Mouse (Mus musculus): ENCODE measurements at regions not wholly inside any gene's neighbourhood (a gene's known extent, or its start where the extent isn't known, plus 50 kb on each side); places are given as distances from the start of the nearest gene placed in this dataset.

- no peak for TF ChIP-seq CTCF (IDR thresholded peaks at IDR 0.05; ENCODE audit: low read depth)
- Histone ChIP-seq H3K9me3 (ENCODE audit: control insufficient read depth) (no peaks in the 10 kb centered on the region), H3K36me3 (ENCODE audit: control insufficient read depth, insufficient read depth) (no peaks in the 10 kb centered on the region), H3K27me3 (replicated peaks; ENCODE audit: control insufficient read depth, insufficient read depth, low read length) (peaks cover 4% of the 10 kb centered on the region; the same call in 1 of the 2 replicates), H3K4me1 (replicated peaks; ENCODE audit: control insufficient read depth, insufficient read depth, low read length) (no peaks in the 10 kb centered on the region), H3K9ac (ENCODE audit: low read depth, low read length) (no peak overlapping the region), H3K27ac (ENCODE audit: low read depth, low read length) (no peak overlapping the region), H3K4me3 (ENCODE audit: low read depth, low read length) (no peak overlapping the region), H3K4me2 (replicated peaks; ENCODE audit: low read depth) (no peak overlapping the region)
- no peak for ATAC-seq
- 63% methylated on average over 2 of the region's 2 CpGs for WGBS
Measured at GRCm38 (mm10) chr1:193522007-193522406, 151.9 kb upstream of the Camk1g start.

GRCm38 (mm10) chr1:193518840-193519239 lies 148.7 kb upstream of the Camk1g start:
- ATAC-seq: no peak
- no peaks in the 10 kb centered on the region for H3K27me3 ChIP-seq (replicated peaks; ENCODE audit: control insufficient read depth, insufficient read depth, low read length)
- H3K9me3 ChIP-seq (ENCODE audit: control insufficient read depth): no peaks in the 10 kb centered on the region
- no peak for TF ChIP-seq CTCF (IDR thresholded peaks at IDR 0.05; ENCODE audit: low read depth)
- H3K4me1 ChIP-seq (replicated peaks; ENCODE audit: control insufficient read depth, insufficient read depth, low read length): 0 out of 2 replicates have a peak, but pooled peaks cover 1% of the 10 kb centered on the region
- H3K27ac ChIP-seq (ENCODE audit: low read depth, low read length): no peak overlapping the region
- H3K4me2 ChIP-seq (replicated peaks; ENCODE audit: low read depth): no peak overlapping the region
- no peaks in the 10 kb centered on the region for H3K36me3 ChIP-seq (ENCODE audit: control insufficient read depth, insufficient read depth)
- no peak overlapping the region for H3K9ac ChIP-seq (ENCODE audit: low read depth, low read length)
- 76% methylated on average over 1 of the region's 1 CpGs for WGBS
- H3K4me3 ChIP-seq (ENCODE audit: low read depth, low read length): no peak overlapping the region

GRCm38 (mm10) chr1:193517968-193518367 lies 147.9 kb upstream of the Camk1g start:
- Histone ChIP-seq H3K27me3 (replicated peaks; ENCODE audit: control insufficient read depth, insufficient read depth, low read length) (no peaks in the 10 kb centered on the region), H3K4me3 (ENCODE audit: low read depth, low read length) (no peak overlapping the region), H3K4me1 (replicated peaks; ENCODE audit: control insufficient read depth, insufficient read depth, low read length) (0 out of 2 replicates have a peak, but pooled peaks cover 4% of the 10 kb centered on the region), H3K9ac (ENCODE audit: low read depth, low read length) (no peak overlapping the region), H3K36me3 (ENCODE audit: control insufficient read depth, insufficient read depth) (no peaks in the 10 kb centered on the region), H3K27ac (ENCODE audit: low read depth, low read length) (no peak overlapping the region), H3K9me3 (ENCODE audit: control insufficient read depth) (no peaks in the 10 kb centered on the region), H3K4me2 (replicated peaks; ENCODE audit: low read depth) (no peak overlapping the region)
- 63% methylated on average over 4 of the region's 4 CpGs for WGBS
- ATAC-seq: no peak
- no peak for TF ChIP-seq CTCF (IDR thresholded peaks at IDR 0.05; ENCODE audit: low read depth)

GRCm38 (mm10) chr1:193517293-193517692 lies 147.2 kb upstream of the Camk1g start:
- H3K36me3 ChIP-seq (ENCODE audit: control insufficient read depth, insufficient read depth): no peaks in the 10 kb centered on the region
- no peak overlapping the region for H3K4me3 ChIP-seq (ENCODE audit: low read depth, low read length)
- H3K9me3 ChIP-seq (ENCODE audit: control insufficient read depth): no peaks in the 10 kb centered on the region
- no peak for TF ChIP-seq CTCF (IDR thresholded peaks at IDR 0.05; ENCODE audit: low read depth)
- no peaks in the 10 kb centered on the region for H3K27me3 ChIP-seq (replicated peaks; ENCODE audit: control insufficient read depth, insufficient read depth, low read length)
- H3K9ac ChIP-seq (ENCODE audit: low read depth, low read length): no peak overlapping the region
- no peak overlapping the region for H3K27ac ChIP-seq (ENCODE audit: low read depth, low read length)
- 0 out of 2 replicates have a peak, but pooled peaks cover 4% of the 10 kb centered on the region for H3K4me1 ChIP-seq (replicated peaks; ENCODE audit: control insufficient read depth, insufficient read depth, low read length)
- no peak overlapping the region for H3K4me2 ChIP-seq (replicated peaks; ENCODE audit: low read depth)
- WGBS: 43% methylated on average over 2 of the region's 2 CpGs
- ATAC-seq: no peak

- H3K4me3 ChIP-seq (ENCODE audit: low read depth, low read length): no peak overlapping the region
Measured at GRCm38 (mm10) chr1:193516395-193516794, 146.3 kb upstream of the Camk1g start.

GRCm38 (mm10) chr1:193513929-193514710 lies 144.0 kb upstream of the Camk1g start:
- Histone ChIP-seq H3K4me1 (replicated peaks; ENCODE audit: control insufficient read depth, insufficient read depth, low read length) (peaks cover 7% of the 10 kb centered on the region; the same call in 1 of the 2 replicates), H3K4me3 (ENCODE audit: low read depth, low read length) (no peak overlapping the region), H3K27ac (ENCODE audit: low read depth, low read length) (no peak overlapping the region; the same call in 1 of the 2 replicates), H3K9me3 (ENCODE audit: control insufficient read depth) (no peaks in the 10 kb centered on the region), H3K9ac (ENCODE audit: low read depth, low read length) (no peak overlapping the region), H3K36me3 (ENCODE audit: control insufficient read depth, insufficient read depth) (no peaks in the 10 kb centered on the region), H3K4me2 (replicated peaks; ENCODE audit: low read depth) (no peak overlapping the region), H3K27me3 (replicated peaks; ENCODE audit: control insufficient read depth, insufficient read depth, low read length) (no peaks in the 10 kb centered on the region)
- ATAC-seq: peak; percentile 30; the same call in 1 of the 2 replicates
- TF ChIP-seq CTCF (IDR thresholded peaks at IDR 0.05; ENCODE audit: low read depth): peak; percentile 56
- 20% methylated on average over 9 of the region's 9 CpGs for WGBS

More at GRCm38 (mm10) chr1:193516395-193516794, 146.3 kb upstream of the Camk1g start:
- no peak for TF ChIP-seq CTCF (IDR thresholded peaks at IDR 0.05; ENCODE audit: low read depth)
- 67% methylated on average over 3 of the region's 3 CpGs for WGBS
- Histone ChIP-seq H3K4me1 (replicated peaks; ENCODE audit: control insufficient read depth, insufficient read depth, low read length) (peaks cover 4% of the 10 kb centered on the region; the same call in 1 of the 2 replicates), H3K27me3 (replicated peaks; ENCODE audit: control insufficient read depth, insufficient read depth, low read length) (no peaks in the 10 kb centered on the region), H3K4me2 (replicated peaks; ENCODE audit: low read depth) (no peak overlapping the region), H3K9ac (ENCODE audit: low read depth, low read length) (no peak overlapping the region), H3K36me3 (ENCODE audit: control insufficient read depth, insufficient read depth) (no peaks in the 10 kb centered on the region), H3K9me3 (ENCODE audit: control insufficient read depth) (no peaks in the 10 kb centered on the region), H3K27ac (ENCODE audit: low read depth, low read length) (no peak overlapping the region)
- no peak for ATAC-seq

Data from intestine, postnatal 0 days (tissue).